Mouse (Mus musculus) gastrocnemius, adult 2 months (tissue): ENCODE data around the gene Aldh1l1. TPM values are rescaled to one million over a fixed set of nuclear protein-coding genes. Genes with fewer than 3 reads are reported as not detected.

Experiments
- DNase-seq: peaks from one replicate; pipeline ENCODE4 v3.0.0; 2022
- H3K27ac ChIP-seq: fragments of 200-600 bp; 2 replicates; pipeline ENCODE4 v1.8.1; 2022; ENCODE audit warnings: mild to moderate bottlenecking
- H3K4me3 ChIP-seq: fragments of 200-600 bp; 2 replicates; pipeline ENCODE4 v1.8.1; 2022; ENCODE audit warnings: mild to moderate bottlenecking, moderate library complexity
- CTCF ChIP-seq: fragments of 200-600 bp; IDR thresholded peaks from 2 replicates; pipeline ENCODE4 v1.8.1; 2022; ENCODE audit warnings: antibody characterized with exemption, mild to moderate bottlenecking, moderate library complexity
- intact Hi-C: fragments of 180-260 bp; cut with DNase I; formaldehyde crosslinking; loops from one replicate; pipeline ENCODE4 v1.15.1; 2025
- total RNA-seq, 2 experiments: library from RNA; stranded (reverse); gene quantifications; 2 replicates each; pipeline ENCODE4 v1.2.3; 2021

The Aldh1l1 gene
- total RNA-seq, 2 experiments from 2014 or later: 3.6 to 5.3 TPM

GRCm38 (mm10) chr6:90518892-90519291 lies 32.7 kb downstream of the Aldh1l1 start:
- peak overlapping the region; percentile 24; the same call in 1 of the 2 replicates for H3K27ac ChIP-seq
- no peak for TF ChIP-seq CTCF
- no peak overlapping the region for H3K4me3 ChIP-seq
- intact Hi-C loops: no loop called here
- DNase-seq: no peak

DNA sequence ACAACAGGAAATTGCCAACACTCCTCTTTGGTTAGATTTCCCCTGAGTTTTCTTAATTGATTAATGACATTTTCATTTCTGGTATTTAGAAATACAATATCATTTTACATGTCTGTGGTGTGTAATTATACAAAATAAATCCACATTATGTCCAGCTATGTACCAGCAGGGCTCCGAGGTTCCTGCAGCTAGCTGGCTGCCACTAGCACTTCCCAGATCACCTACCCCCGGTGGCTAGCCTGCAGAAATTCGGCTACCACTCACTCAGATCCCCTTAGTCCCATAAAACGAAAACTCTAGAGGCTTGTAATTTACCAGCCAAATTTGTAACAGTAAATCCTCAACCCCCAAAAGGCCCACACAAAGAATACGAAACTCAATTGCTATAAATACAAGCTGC lies 33.1 kb downstream of the Aldh1l1 start:
- intact Hi-C loops: no loop called here
- no peak for TF ChIP-seq CTCF
- no peak for DNase-seq

DNA sequence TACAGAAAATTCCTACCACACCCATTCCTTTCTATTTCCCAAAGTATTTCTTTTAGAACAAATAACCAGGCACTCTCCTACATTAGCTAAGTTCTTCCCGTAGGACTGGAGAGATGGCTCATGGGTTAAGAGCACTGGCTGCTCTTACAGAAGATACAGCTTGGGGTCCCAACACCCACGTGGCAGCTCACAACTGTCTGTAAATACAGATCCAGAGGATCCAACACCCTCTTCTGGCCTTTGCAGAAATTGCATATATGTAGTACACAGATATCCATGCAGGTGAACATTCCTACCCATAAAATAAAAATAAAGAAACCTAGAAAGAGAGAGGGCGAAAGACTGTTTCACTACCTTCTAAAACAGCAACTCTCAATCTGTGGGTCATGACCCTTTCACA lies 40.2 kb downstream of the Aldh1l1 start:
- DNase-seq: no peak
- Histone ChIP-seq H3K27ac (no peak overlapping the region), H3K4me3 (no peak overlapping the region)
- TF ChIP-seq CTCF: peak; percentile 13; the same call in 1 of the 2 replicates
- intact Hi-C loops: no loop called here

More for the DNA sequence above, 33.1 kb downstream of the Aldh1l1 start:
- no peak overlapping the region for H3K4me3 ChIP-seq
- H3K27ac ChIP-seq: peak overlapping the region; percentile 24; the same call in 1 of the 2 replicates

DNA sequence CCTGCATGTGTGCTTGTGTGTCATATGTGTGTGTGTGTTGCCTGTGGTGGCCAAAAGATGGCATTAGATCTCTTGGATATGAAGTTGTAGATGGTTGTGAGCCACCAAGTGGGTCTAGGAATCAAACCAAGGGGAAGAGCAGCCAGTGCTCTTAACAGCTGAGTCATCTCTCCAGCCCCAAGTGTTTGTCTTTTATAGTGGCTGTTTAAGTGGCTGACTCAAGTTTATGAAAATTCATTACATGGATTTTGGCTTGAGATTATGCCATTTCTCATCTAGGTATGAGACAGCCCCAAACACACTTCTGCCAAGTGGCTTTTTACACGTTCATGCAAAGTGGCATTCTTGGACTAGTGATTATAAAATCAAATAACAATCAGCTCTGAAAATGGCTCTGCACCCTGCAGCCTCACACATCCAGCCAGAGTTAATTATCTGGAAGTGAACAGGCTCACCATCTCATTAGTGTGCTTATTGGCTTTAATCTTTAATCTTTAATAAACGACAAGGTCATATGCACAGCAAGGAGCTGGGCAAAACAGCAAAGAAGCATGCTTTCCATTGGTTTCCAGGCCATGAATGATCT lies 43.3 kb downstream of the Aldh1l1 start:
- no peak overlapping the region for H3K4me3 ChIP-seq
- no peak for DNase-seq
- intact Hi-C loops: no loop called here
- no peak for TF ChIP-seq CTCF
- no peak overlapping the region for H3K27ac ChIP-seq

- Histone ChIP-seq H3K27ac (no peak overlapping the region), H3K4me3 (no peak overlapping the region)
- no peak for DNase-seq
- TF ChIP-seq CTCF: no peak
- intact Hi-C loops: no loop called here
These were observed 46.5 kb downstream of the Aldh1l1 start for GRCm38 (mm10) chr6:90532575-90533190.

DNA sequence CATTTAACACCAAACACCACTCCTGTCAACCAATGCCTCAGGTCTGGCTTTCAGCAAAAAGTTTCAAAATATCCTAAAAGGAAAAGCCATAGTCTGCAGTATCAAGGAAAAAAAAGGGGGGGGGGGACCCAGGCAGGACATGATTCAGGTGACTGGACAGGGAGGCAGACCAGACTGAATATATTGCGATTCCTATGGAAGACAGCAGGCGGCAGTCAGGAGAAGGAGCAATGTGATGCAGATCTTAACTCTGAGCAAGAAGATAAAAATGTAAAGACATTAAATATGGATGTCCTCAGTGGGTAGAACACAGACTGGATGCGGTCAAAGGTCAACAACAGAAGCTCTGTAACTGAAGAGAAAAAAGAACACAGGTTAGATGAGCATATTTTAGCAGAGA lies 47.3 kb downstream of the Aldh1l1 start:
- Histone ChIP-seq H3K27ac (no peak overlapping the region), H3K4me3 (no peak overlapping the region)
- DNase-seq: no peak
- peak; percentile 18; the same call in 1 of the 2 replicates for TF ChIP-seq CTCF
- intact Hi-C loops: no loop called here

DNA sequence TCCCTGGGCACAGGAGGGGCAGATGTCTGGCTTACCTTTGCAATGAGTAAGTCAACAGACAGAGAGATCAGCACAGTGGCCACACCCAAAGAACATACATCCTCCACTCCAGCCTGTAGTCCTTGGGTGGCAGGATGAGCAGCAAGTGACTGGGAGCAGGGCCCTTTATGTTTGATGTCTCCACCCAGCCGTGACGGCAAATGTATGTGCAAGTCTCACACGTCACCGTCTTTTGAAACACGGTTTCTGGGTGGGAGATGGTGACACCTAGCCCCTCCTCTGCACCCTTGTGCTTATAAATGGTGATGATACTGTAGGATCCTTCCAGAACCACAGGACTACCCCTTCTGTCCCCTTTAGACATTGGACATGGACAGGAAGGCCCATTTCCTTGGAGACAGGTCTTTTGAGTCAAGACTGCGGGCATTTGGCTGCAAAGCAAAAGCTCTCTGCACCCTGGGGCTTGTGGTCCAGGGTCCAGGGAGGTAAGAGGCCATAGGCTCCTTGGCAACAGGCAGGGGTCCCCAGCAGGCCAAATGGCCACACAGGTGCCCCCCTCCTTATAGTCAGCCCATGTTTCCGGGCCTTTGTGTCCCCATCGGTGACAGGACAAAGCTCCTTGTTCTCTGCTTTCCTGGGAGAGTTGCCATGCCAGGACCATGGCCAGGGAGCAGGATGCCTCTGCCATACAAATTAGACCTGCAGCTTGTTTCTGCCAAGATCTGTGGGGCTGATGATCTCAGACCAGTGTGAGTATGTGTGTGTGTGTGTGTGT lies 48.7 kb downstream of the Aldh1l1 start:
- no peak for TF ChIP-seq CTCF
- no peak overlapping the region for H3K27ac ChIP-seq
- H3K4me3 ChIP-seq: no peak overlapping the region
- intact Hi-C loops: loop anchor here (5.0 kb wide), 2 partner anchors 88 to 103 kb away; no protein-coding TSS in a partner anchor
- no peak for DNase-seq

DNA sequence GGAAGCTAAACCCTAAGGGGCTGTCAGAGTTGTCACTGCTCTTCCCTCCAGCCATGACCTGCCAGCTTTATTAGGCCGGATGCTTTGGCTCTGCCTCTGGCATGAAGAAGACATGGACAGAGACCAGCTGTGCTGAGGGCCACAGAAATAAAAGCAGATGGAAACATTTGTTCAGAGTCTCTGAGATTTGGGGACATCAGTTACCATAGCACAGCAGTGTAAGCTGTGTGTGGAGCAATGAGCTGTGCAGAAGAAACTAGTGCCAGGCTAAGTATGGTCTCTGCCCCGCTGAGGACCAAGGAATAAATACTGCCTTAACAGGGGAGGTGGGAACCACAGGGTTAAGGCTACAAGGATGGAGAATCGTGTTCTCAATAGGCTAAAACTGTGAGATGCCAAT lies 50.6 kb downstream of the Aldh1l1 start:
- no peak overlapping the region for H3K27ac ChIP-seq
- DNase-seq: no peak
- intact Hi-C loops: loop anchor here (5.0 kb wide), 2 partner anchors 90 to 105 kb away; no protein-coding TSS in a partner anchor
- TF ChIP-seq CTCF: no peak
- no peak overlapping the region for H3K4me3 ChIP-seq

DNA sequence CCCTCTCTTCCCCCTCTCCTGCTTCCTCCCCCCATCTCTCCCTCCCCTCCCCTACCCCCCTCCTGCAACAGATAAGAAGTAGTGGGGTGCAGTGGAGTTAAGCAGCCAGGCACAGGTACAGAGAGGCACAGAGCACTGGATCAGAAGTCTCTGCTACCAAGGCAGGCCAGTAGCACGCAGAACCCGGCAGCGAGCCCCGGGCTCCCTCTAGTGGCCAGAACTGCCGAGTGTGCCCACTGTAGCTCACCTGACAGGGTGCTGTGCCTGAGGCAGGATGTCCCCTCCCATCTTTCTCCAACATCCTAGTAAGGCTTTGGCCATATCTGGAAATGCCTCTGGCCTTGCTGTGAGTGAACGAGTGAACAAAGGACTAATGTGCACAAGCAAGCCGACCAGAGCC lies 51.7 kb downstream of the Aldh1l1 start:
- intact Hi-C loops: loop anchor here (2.0 to 5.0 kb wide), 3 partner anchors 37 to 106 kb away; no protein-coding TSS in a partner anchor
- Histone ChIP-seq H3K27ac (no peak overlapping the region), H3K4me3 (no peak overlapping the region)
- DNase-seq: peak; percentile 88
- peak; percentile 92 for TF ChIP-seq CTCF

GRCm38 (mm10) chr6:90539271-90539670 lies 53.0 kb downstream of the Aldh1l1 start:
- no peak for TF ChIP-seq CTCF
- DNase-seq: peak; percentile 66
- H3K4me3 ChIP-seq: no peak overlapping the region
- H3K27ac ChIP-seq: no peak overlapping the region
- intact Hi-C loops: loop anchor here (2.0 to 5.0 kb wide), 3 partner anchors 36 to 107 kb away; no protein-coding TSS in a partner anchor

DNA sequence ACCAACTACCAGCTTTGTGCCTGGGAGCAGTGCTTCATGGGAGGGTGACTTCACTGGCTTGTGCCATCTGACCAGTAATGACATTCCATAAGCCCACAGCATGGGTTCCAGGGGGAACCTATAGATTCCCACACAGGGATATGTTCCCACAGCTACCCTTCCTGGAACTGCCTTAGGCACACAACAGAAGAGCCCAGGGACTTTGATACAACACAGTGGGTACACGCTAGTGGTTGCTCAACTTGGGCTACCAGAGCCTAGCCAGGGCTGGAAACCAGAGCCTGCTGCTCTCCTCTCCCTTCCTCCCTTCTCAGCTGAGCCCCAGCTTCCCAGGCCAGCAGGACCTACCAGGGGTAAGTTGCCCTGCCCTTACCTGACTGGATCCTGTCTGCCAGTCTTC lies 54.3 kb downstream of the Aldh1l1 start:
- H3K4me3 ChIP-seq: no peak overlapping the region
- intact Hi-C loops: no loop called here
- H3K27ac ChIP-seq: no peak overlapping the region
- peak; percentile 49 for DNase-seq
- TF ChIP-seq CTCF: no peak

- intact Hi-C loops: no loop called here
- DNase-seq: no peak
- TF ChIP-seq CTCF: no peak
- Histone ChIP-seq H3K27ac (no peak overlapping the region), H3K4me3 (no peak overlapping the region)
These were observed 55.1 kb downstream of the Aldh1l1 start for GRCm38 (mm10) chr6:90541367-90541772.

DNA sequence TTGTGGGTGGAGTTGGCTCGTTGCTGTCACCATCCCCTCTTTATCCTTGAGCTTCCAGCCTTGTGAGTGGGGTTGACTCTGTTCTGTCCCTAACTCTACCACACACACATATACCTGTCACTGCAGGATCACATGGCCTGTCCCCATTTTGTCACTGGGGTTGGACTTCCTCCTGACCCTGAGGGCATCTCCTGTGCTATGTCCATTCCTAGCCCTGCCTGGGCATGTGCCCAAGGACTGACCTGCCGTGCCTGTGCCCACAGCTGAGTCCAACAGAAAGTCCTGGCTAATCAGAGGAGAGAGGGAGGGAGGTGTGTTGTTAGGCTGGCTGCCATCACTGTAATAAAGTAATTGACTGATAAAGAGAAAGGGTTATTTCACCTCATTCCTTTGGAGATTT lies 58.2 kb downstream of the Aldh1l1 start:
- DNase-seq: no peak
- intact Hi-C loops: no loop called here
- no peak overlapping the region for H3K4me3 ChIP-seq
- H3K27ac ChIP-seq: no peak overlapping the region
- no peak for TF ChIP-seq CTCF
